Mouse (Mus musculus) C2C12 (cell line): Measurements from ENCODE around the gene Rbms3. TPM values are rescaled to one million over a fixed set of nuclear protein-coding genes. Genes with fewer than 3 reads are reported as not detected.
A peak's percentile ranks its signal among the peaks of the same experiment; 100 is the strongest.

Source experiments
- H3K27me3 ChIP-seq: one replicate; pipeline ENCODE4 v1.6.1; 2011; ENCODE audit not compliant: control insufficient read depth, insufficient read depth, insufficient read length
- H3K36me3 ChIP-seq: one replicate; pipeline ENCODE4 v1.6.1; 2011; ENCODE audit not compliant: control insufficient read depth, insufficient read depth
- H3K4me3 ChIP-seq: one replicate; pipeline ENCODE4 v1.5.1; 2011; ENCODE audit warnings: mild to moderate bottlenecking, control low read depth; ENCODE audit not compliant: poor library complexity, insufficient read depth, severe bottlenecking
- H3K79me2 ChIP-seq: one replicate; pipeline ENCODE4 v1.6.1; 2011; ENCODE audit not compliant: control insufficient read depth, insufficient read depth
- H3K79me3 ChIP-seq: one replicate; pipeline ENCODE4 v1.6.1; 2011; ENCODE audit warnings: low read depth, control low read depth
- H3ac ChIP-seq: one replicate; pipeline ENCODE3; 2011; ENCODE audit warnings: low read depth; ENCODE audit not compliant: control insufficient read depth, insufficient read length
- CEBPB ChIP-seq: IDR thresholded peaks from one replicate; pipeline ENCODE4 v1.6.1; 2011; ENCODE audit warnings: low read depth, mild to moderate bottlenecking, control low read depth, moderate library complexity
- CTCF ChIP-seq: IDR thresholded peaks from one replicate; pipeline ENCODE4 v1.5.1; 2011; ENCODE audit not compliant: control insufficient read depth, insufficient read depth, insufficient read length
- FOSL1 ChIP-seq: IDR thresholded peaks from one replicate; pipeline ENCODE4 v1.8.0; 2011; ENCODE audit warnings: mild to moderate bottlenecking, low read length; ENCODE audit not compliant: poor library complexity, insufficient read depth, severe bottlenecking
- MAX ChIP-seq: IDR thresholded peaks from one replicate; pipeline ENCODE4 v1.6.1; 2011; ENCODE audit warnings: mild to moderate bottlenecking, control low read depth
- MYOD1 ChIP-seq: IDR thresholded peaks from one replicate; pipeline ENCODE4 v1.6.1; 2011; ENCODE audit warnings: low read depth; ENCODE audit not compliant: control insufficient read depth, insufficient read length
- MYOG ChIP-seq: IDR thresholded peaks from one replicate; pipeline ENCODE4 v1.6.1; 2011; ENCODE audit not compliant: control insufficient read depth, insufficient read length; ENCODE audit errors: extremely low read depth
- USF1 ChIP-seq: IDR thresholded peaks from one replicate; pipeline ENCODE4 v1.6.1; 2011; ENCODE audit warnings: low read depth, mild to moderate bottlenecking, control low read depth, moderate library complexity
- polyA plus RNA-seq: library from polyadenylated mRNA; unstranded; fragments of >200 nt; fragmentation: generic; extraction: Trizol; gene quantifications from one replicate; pipeline ENCODE4 v1.2.1, GENCODE M21; 2012; ENCODE audit warnings: missing spikeins

Rbms3 gene
- polyA plus RNA-seq, 1 experiment: 2.7 TPM

- Histone ChIP-seq H3K27me3 (no peaks in the 10 kb centered on the region), H3K79me3 (no peaks in the 10 kb centered on the region)
- no peak for TF ChIP-seq CEBPB
- no peak for TF ChIP-seq MAX
- no peak for TF ChIP-seq MYOG
- TF ChIP-seq FOSL1: no peak
- no peak for TF ChIP-seq MYOD1
- TF ChIP-seq USF1: no peak
- TF ChIP-seq CTCF: no peak
Measured at GRCm38 (mm10) chr9:117163143-117163542, 466.6 kb downstream of the Rbms3 start.

GRCm38 (mm10) chr9:117161150-117161549 is 468.6 kb downstream of the Rbms3 start:
- Histone ChIP-seq H3K79me2 (no peaks in the 10 kb centered on the region), H3K4me3 (no peak overlapping the region), H3K36me3 (no peaks in the 10 kb centered on the region), H3ac (no peak overlapping the region), H3K79me3 (no peaks in the 10 kb centered on the region), H3K27me3 (no peaks in the 10 kb centered on the region)
- TF ChIP-seq FOSL1: no peak
- no peak for TF ChIP-seq MYOD1
- TF ChIP-seq MYOG: no peak
- no peak for TF ChIP-seq CTCF
- TF ChIP-seq MAX: no peak
- TF ChIP-seq USF1: no peak
- TF ChIP-seq CEBPB: no peak

More at GRCm38 (mm10) chr9:117163143-117163542, 466.6 kb downstream of the Rbms3 start:
- no peaks in the 10 kb centered on the region for H3K79me2 ChIP-seq
- H3K36me3 ChIP-seq: no peaks in the 10 kb centered on the region
- no peak overlapping the region for H3ac ChIP-seq
- no peak overlapping the region for H3K4me3 ChIP-seq

- Histone ChIP-seq H3K36me3 (no peaks in the 10 kb centered on the region), H3K79me3 (peaks cover 2% of the 10 kb centered on the region), H3K4me3 (no peak overlapping the region), H3K79me2 (peaks cover 10% of the 10 kb centered on the region), H3K27me3 (no peaks in the 10 kb centered on the region), H3ac (no peak overlapping the region)
- TF ChIP-seq MYOD1: no peak
- TF ChIP-seq CTCF: no peak
- no peak for TF ChIP-seq MYOG
- TF ChIP-seq MAX: no peak
- TF ChIP-seq CEBPB: no peak
- no peak for TF ChIP-seq USF1
- no peak for TF ChIP-seq FOSL1
Measured at GRCm38 (mm10) chr9:117156330-117156905, 473.3 kb downstream of the Rbms3 start.

GRCm38 (mm10) chr9:117154590-117154989 is 475.1 kb downstream of the Rbms3 start:
- Histone ChIP-seq H3K79me2 (peaks cover 10% of the 10 kb centered on the region), H3K4me3 (no peak overlapping the region), H3K36me3 (no peaks in the 10 kb centered on the region), H3K27me3 (no peaks in the 10 kb centered on the region), H3ac (no peak overlapping the region), H3K79me3 (peaks cover 2% of the 10 kb centered on the region)
- TF ChIP-seq MYOG (no peak), CEBPB (no peak), USF1 (no peak), MAX (no peak)

GRCm38 (mm10) chr9:117153686-117154274 is 475.9 kb downstream of the Rbms3 start:
- H3ac ChIP-seq: no peak overlapping the region
- H3K27me3 ChIP-seq: no peaks in the 10 kb centered on the region
- H3K79me2 ChIP-seq: peaks cover 10% of the 10 kb centered on the region
- H3K4me3 ChIP-seq: no peak overlapping the region
- TF ChIP-seq MYOD1: peak; percentile 73
- TF ChIP-seq CEBPB: no peak
- no peak for TF ChIP-seq MAX
- TF ChIP-seq FOSL1: no peak
- H3K36me3 ChIP-seq: no peaks in the 10 kb centered on the region
- peaks cover 2% of the 10 kb centered on the region for H3K79me3 ChIP-seq

- H3K79me2 ChIP-seq: peaks cover 10% of the 10 kb centered on the region
- no peak overlapping the region for H3ac ChIP-seq
- TF ChIP-seq FOSL1 (no peak), MYOG (no peak), CTCF (no peak), MYOD1 (no peak), MAX (no peak), USF1 (no peak), CEBPB (no peak)
- H3K79me3 ChIP-seq: peaks cover 2% of the 10 kb centered on the region
- no peaks in the 10 kb centered on the region for H3K27me3 ChIP-seq
- no peak overlapping the region for H3K4me3 ChIP-seq
- no peaks in the 10 kb centered on the region for H3K36me3 ChIP-seq
Measured at GRCm38 (mm10) chr9:117151951-117152350, 477.8 kb downstream of the Rbms3 start.
